Mouse (Mus musculus): ENCODE data around the gene Gm10295. TPM values are rescaled to one million over a fixed set of nuclear protein-coding genes. Genes with fewer than 3 reads are reported as not detected.

The Gm10295 gene
- polyA plus RNA-seq, 1 experiment from 2014 or later = not detected

DNA sequence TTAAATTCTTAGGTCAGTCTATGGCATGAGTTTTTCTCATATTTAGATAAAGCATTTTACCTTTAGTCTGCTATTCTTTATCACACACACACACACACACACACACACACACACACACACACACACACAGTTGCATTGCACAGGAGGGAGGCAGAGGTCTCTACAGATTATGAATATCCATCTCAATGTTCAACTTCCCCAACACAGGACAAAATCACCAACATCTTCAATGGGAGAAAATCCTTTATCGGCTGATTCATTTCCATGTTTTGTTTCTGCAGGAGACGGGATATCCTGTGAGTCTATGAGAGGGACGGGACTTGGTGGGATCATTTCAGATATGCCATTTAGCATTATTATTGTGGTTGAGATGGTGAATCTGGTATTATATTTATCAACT lies 18.8 kb upstream of the Gm10295 start:
- Histone ChIP-seq H3K4me2 (ENCODE audit: low read length) (no peak overlapping the region), H3K9ac (replicated peaks; ENCODE audit: low read depth, low read length) (no peak overlapping the region), H3K27me3 (replicated peaks; ENCODE audit: control insufficient read depth, insufficient read depth, low read length) (no peaks in the 10 kb centered on the region; the same call in 1 of the 2 replicates), H3K36me3 (ENCODE audit: control insufficient read depth, insufficient read depth) (no peaks in the 10 kb centered on the region), H3K27ac (ENCODE audit: low read length) (no peak overlapping the region), H3K9me3 (ENCODE audit: control insufficient read depth, low read length) (no peaks in the 10 kb centered on the region), H3K4me3 (replicated peaks; ENCODE audit: low read length) (no peak overlapping the region), H3K4me1 (replicated peaks; ENCODE audit: control insufficient read depth, insufficient read depth, low read length) (peaks cover 15% of the 10 kb centered on the region)
- no peak for ATAC-seq
- WGBS = 89% methylated on average over 3 of the region's 3 CpGs

DNA sequence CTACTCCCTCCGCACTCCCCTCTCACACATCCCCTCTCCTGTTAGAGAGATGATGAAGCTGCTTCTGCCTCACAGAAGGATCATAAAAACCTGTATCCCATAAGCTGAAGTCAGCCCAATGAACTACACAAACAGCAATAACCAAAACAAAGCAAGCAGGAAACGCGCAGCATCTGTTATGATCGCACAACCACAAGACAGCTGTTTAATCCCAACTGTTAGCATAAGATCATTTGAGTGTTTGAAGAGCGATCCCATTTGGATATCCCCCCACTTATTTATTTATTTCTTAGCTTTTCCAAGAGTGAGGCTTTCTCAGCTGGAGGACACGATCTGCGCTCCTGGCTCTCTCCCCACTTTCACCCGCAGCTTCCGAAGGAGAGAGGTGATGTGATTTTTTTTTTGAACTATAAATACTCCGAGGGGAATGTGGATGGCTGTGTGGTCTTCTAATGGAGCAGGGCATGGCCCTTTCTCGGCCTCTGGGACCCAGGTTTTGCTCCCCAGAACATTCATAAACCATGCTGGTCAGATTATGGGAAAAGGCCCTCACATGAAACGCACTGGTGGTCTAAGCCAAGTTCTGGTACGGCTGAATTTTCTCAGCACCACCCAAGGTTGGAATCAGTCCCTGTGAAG lies 17.4 kb upstream of the Gm10295 start:
- Histone ChIP-seq H3K27ac (ENCODE audit: low read length) (no peak overlapping the region), H3K4me3 (replicated peaks; ENCODE audit: low read length) (no peak overlapping the region), H3K36me3 (ENCODE audit: control insufficient read depth, insufficient read depth) (no peaks in the 10 kb centered on the region), H3K4me2 (ENCODE audit: low read length) (no peak overlapping the region), H3K9me3 (ENCODE audit: control insufficient read depth, low read length) (no peaks in the 10 kb centered on the region), H3K27me3 (replicated peaks; ENCODE audit: control insufficient read depth, insufficient read depth, low read length) (no peaks in the 10 kb centered on the region; the same call in 1 of the 2 replicates), H3K9ac (replicated peaks; ENCODE audit: low read depth, low read length) (no peak overlapping the region), H3K4me1 (replicated peaks; ENCODE audit: control insufficient read depth, insufficient read depth, low read length) (peaks cover 4% of the 10 kb centered on the region; the same call in 1 of the 2 replicates)
- no peak for ATAC-seq
- 86% methylated on average over 13 of the region's 13 CpGs for WGBS

DNA sequence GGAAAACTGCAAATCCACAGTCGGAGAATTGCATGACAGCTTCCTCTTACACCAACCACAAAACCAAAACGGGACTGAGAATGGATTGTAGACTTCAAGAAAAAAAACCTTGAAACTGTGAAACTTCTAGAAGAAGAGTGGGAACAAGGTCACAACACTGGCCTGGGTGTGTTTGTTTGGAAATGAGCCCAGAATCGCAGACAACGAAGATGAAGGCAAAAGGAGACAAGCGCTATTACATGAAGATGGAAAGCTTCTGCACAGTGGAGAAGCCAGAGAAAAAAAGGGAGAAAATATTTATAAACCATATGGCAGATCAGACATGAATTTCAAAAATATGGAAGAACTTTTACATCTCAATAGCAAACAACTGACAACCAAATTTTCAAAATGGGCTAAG lies 4.3 kb upstream of the Gm10295 start:
- no peaks in the 10 kb centered on the region for H3K4me1 ChIP-seq (replicated peaks; ENCODE audit: control insufficient read depth, insufficient read depth, low read length)
- H3K27ac ChIP-seq (ENCODE audit: low read length) = no peak overlapping the region
- H3K9ac ChIP-seq (replicated peaks; ENCODE audit: low read depth, low read length) = no peak overlapping the region
- no peaks in the 10 kb centered on the region for H3K9me3 ChIP-seq (ENCODE audit: control insufficient read depth, low read length)
- H3K4me2 ChIP-seq (ENCODE audit: low read length) = no peak overlapping the region
- 80% methylated on average over 5 of the region's 5 CpGs for WGBS
- H3K27me3 ChIP-seq (replicated peaks; ENCODE audit: control insufficient read depth, insufficient read depth, low read length) = no peaks in the 10 kb centered on the region; the same call in 1 of the 2 replicates
- ATAC-seq = no peak
- H3K36me3 ChIP-seq (ENCODE audit: control insufficient read depth, insufficient read depth) = no peaks in the 10 kb centered on the region
- H3K4me3 ChIP-seq (replicated peaks; ENCODE audit: low read length) = no peak overlapping the region

DNA sequence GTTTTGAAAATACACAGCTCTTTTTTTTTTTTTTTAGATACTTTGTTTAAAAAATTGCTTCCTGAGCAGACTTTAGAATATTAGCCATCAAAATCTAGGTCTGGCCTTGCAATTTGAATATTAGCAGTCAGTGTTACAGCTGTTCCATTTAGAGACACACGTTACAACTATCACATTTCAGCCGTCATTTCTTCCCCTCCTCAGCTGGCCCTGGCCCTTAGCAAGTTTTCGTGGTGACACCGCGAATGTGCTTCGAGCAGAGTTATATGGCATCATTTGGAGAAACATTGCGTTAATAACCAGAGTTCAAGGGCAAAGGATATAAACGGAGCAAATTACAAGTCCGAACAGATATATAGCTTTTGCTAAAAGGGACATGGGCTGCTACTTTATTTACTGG lies 2.4 kb downstream of the Gm10295 start:
- H3K27ac ChIP-seq (ENCODE audit: low read length) = no peak overlapping the region
- ATAC-seq = no peak
- H3K9me3 ChIP-seq (ENCODE audit: control insufficient read depth, low read length) = no peaks in the 10 kb centered on the region
- H3K36me3 ChIP-seq (ENCODE audit: control insufficient read depth, insufficient read depth) = no peaks in the 10 kb centered on the region
- H3K4me1 ChIP-seq (replicated peaks; ENCODE audit: control insufficient read depth, insufficient read depth, low read length) = no peaks in the 10 kb centered on the region
- no peak overlapping the region for H3K4me2 ChIP-seq (ENCODE audit: low read length)
- no peaks in the 10 kb centered on the region; the same call in 1 of the 2 replicates for H3K27me3 ChIP-seq (replicated peaks; ENCODE audit: control insufficient read depth, insufficient read depth, low read length)
- no peak overlapping the region for H3K4me3 ChIP-seq (replicated peaks; ENCODE audit: low read length)
- 90% methylated on average over 9 of the region's 9 CpGs for WGBS
- no peak overlapping the region for H3K9ac ChIP-seq (replicated peaks; ENCODE audit: low read depth, low read length)

DNA sequence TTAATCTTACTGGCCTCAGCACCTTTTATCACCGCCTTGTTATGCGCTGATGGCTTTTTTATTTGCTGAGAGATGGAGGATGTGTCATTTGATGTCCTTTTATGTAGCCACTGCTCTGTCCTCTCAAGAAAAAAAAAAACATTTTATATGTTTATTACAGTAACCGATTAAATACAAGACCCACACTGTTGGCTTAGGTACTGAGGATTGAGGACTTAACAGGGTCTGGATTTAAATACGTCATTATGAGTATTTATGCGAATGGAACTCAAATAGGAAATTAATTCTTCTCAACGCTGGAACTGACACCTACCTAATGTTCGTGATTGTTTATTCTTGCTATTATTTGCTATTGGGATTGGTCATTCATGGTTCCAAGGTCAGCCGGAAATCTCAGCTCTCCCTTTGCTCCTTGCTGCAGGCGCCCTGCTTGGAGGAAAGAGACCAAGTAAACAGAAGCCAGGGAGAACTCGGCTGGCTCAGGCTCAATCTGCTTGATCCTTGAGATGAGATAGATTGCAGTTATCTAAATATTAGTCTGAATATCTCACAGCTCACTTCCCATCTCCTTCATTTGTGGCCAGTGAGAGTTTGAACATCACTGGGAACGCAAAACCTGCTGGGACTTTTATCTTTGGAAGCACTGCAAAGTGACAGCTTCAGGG lies 26.2 kb downstream of the Gm10295 start:
- no peaks in the 10 kb centered on the region for H3K27me3 ChIP-seq (replicated peaks; ENCODE audit: control insufficient read depth, insufficient read depth, low read length)
- no peak for ATAC-seq
- 81% methylated on average over 11 of the region's 11 CpGs for WGBS

DNA sequence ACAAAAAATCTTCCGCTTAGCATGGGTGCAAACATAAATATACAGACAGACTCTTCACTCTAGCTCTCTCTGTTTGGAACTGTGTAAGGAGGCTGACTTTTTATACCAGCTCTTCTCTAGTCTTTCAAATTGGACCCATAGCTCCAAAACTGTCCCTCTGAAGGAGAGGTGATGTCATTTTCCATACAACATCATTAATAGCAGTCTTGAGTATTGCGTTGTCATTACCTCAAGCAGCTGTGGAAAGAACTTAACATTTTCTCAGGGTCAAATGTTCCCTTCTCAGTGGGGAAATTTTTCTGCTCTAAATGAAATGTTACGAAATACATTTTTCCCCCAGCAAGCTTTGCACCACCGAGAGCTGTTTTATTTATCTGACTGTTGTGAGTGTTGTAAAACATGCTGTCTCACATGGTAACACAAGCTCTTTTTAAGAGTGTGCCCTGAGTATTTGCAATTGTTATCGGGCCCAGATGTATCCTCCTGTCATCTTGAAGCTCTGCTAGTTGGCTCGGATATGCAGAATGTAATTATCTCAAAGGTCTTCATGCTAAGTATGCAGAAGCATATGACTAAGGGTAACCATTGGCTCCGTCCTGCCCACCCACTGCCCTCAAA lies 38.0 kb downstream of the Gm10295 start:
- Histone ChIP-seq H3K4me2 (ENCODE audit: low read length) (no peak overlapping the region), H3K36me3 (ENCODE audit: control insufficient read depth, insufficient read depth) (no peaks in the 10 kb centered on the region), H3K27ac (ENCODE audit: low read length) (no peak overlapping the region), H3K4me1 (replicated peaks; ENCODE audit: control insufficient read depth, insufficient read depth, low read length) (no peaks in the 10 kb centered on the region), H3K9ac (replicated peaks; ENCODE audit: low read depth, low read length) (no peak overlapping the region), H3K27me3 (replicated peaks; ENCODE audit: control insufficient read depth, insufficient read depth, low read length) (no peaks in the 10 kb centered on the region), H3K9me3 (ENCODE audit: control insufficient read depth, low read length) (no peaks in the 10 kb centered on the region), H3K4me3 (replicated peaks; ENCODE audit: low read length) (no peak overlapping the region)
- no peak for ATAC-seq
- WGBS = 85% methylated on average over 7 of the region's 7 CpGs

More for the DNA sequence above, 26.2 kb downstream of the Gm10295 start:
- Histone ChIP-seq H3K27ac (ENCODE audit: low read length) (no peak overlapping the region), H3K4me2 (ENCODE audit: low read length) (no peak overlapping the region), H3K4me1 (replicated peaks; ENCODE audit: control insufficient read depth, insufficient read depth, low read length) (no peaks in the 10 kb centered on the region), H3K9ac (replicated peaks; ENCODE audit: low read depth, low read length) (no peak overlapping the region), H3K36me3 (ENCODE audit: control insufficient read depth, insufficient read depth) (no peaks in the 10 kb centered on the region), H3K4me3 (replicated peaks; ENCODE audit: low read length) (no peak overlapping the region), H3K9me3 (ENCODE audit: control insufficient read depth, low read length) (no peaks in the 10 kb centered on the region)

DNA sequence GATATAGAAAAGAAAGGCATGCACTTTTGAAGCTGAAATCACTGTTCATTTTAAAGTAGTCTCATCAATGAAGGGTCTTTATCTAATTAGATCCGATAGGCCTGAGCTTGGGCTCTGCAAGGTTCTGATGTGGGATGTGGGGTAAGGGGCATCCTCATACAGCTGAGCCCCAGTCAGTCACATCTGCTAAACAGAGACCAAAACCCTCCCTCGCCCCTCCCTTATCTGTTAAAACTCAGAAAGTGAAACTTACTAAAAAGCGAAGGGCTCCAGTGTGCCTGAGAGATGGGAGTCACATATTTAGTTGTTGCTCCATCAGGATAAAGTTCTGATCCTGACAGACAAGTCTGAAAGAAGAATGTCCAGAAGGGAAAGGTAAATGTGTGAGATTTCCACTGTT lies 38.9 kb downstream of the Gm10295 start:
- Histone ChIP-seq H3K4me1 (replicated peaks; ENCODE audit: control insufficient read depth, insufficient read depth, low read length) (no peaks in the 10 kb centered on the region), H3K27ac (ENCODE audit: low read length) (no peak overlapping the region), H3K36me3 (ENCODE audit: control insufficient read depth, insufficient read depth) (no peaks in the 10 kb centered on the region), H3K9me3 (ENCODE audit: control insufficient read depth, low read length) (no peaks in the 10 kb centered on the region), H3K4me2 (ENCODE audit: low read length) (no peak overlapping the region), H3K4me3 (replicated peaks; ENCODE audit: low read length) (no peak overlapping the region), H3K9ac (replicated peaks; ENCODE audit: low read depth, low read length) (no peak overlapping the region), H3K27me3 (replicated peaks; ENCODE audit: control insufficient read depth, insufficient read depth, low read length) (no peaks in the 10 kb centered on the region)
- ATAC-seq = no peak
- WGBS = 86% methylated on average over 3 of the region's 3 CpGs

DNA sequence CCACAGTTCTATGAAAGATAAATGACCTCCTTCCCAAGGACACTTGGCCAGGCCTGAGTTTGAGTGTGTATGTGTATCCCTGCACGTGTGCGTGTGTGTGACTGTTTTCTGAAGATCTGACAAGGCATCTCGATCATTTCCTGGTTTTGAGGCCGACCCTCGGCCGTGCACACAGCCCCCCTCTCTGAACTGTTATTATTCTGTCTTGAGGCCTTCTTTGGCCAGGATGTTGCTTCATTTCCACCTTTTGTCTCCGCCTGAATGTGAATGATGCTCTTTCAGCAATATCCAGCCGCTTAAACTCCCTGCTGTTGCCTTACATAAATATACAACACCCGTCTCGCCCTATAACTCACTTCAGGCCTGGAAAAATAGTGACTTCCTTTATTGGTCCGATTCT lies 39.9 kb downstream of the Gm10295 start:
- H3K36me3 ChIP-seq (ENCODE audit: control insufficient read depth, insufficient read depth) = no peaks in the 10 kb centered on the region
- H3K4me1 ChIP-seq (replicated peaks; ENCODE audit: control insufficient read depth, insufficient read depth, low read length) = no peaks in the 10 kb centered on the region
- H3K27me3 ChIP-seq (replicated peaks; ENCODE audit: control insufficient read depth, insufficient read depth, low read length) = no peaks in the 10 kb centered on the region
- no peak overlapping the region for H3K9ac ChIP-seq (replicated peaks; ENCODE audit: low read depth, low read length)
- no peak overlapping the region for H3K4me2 ChIP-seq (ENCODE audit: low read length)
- ATAC-seq = no peak
- no peak overlapping the region for H3K27ac ChIP-seq (ENCODE audit: low read length)
- no peaks in the 10 kb centered on the region for H3K9me3 ChIP-seq (ENCODE audit: control insufficient read depth, low read length)
- H3K4me3 ChIP-seq (replicated peaks; ENCODE audit: low read length) = no peak overlapping the region
- WGBS = 71% methylated on average over 11 of the region's 11 CpGs

DNA sequence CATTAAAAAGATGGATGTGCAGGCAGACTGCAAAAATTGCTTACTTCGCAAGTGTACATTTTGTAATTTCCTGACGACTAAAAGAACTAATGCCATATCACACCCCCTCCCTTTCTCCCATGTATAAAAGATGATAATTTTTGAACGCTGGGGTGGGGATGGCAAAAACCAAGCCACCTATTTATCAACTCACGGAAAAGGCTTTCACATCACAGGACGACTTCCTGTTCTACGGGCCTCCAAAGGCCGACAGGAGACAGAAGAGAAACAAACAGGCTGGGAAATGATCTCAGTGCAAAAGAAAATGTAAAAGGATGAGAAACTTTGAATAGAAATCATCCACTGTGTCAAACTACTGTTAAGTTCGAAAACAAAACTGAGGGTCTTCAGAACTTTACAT lies 43.2 kb downstream of the Gm10295 start:
- 68% methylated on average over 8 of the region's 8 CpGs for WGBS
- ATAC-seq = no peak
- Histone ChIP-seq H3K4me1 (replicated peaks; ENCODE audit: control insufficient read depth, insufficient read depth, low read length) (no peaks in the 10 kb centered on the region), H3K4me2 (ENCODE audit: low read length) (no peak overlapping the region), H3K36me3 (ENCODE audit: control insufficient read depth, insufficient read depth) (no peaks in the 10 kb centered on the region), H3K4me3 (replicated peaks; ENCODE audit: low read length) (no peak overlapping the region), H3K9me3 (ENCODE audit: control insufficient read depth, low read length) (no peaks in the 10 kb centered on the region), H3K9ac (replicated peaks; ENCODE audit: low read depth, low read length) (no peak overlapping the region), H3K27ac (ENCODE audit: low read length) (no peak overlapping the region), H3K27me3 (replicated peaks; ENCODE audit: control insufficient read depth, insufficient read depth, low read length) (no peaks in the 10 kb centered on the region)

All from forebrain, embryonic 16.5 days (tissue).